Mouse (Mus musculus) erythroblast, embryonic 14.5 days (primary cell): ENCODE measurements around the gene Bsn. TPM values are rescaled to one million over a fixed set of nuclear protein-coding genes. Genes with fewer than 3 reads are reported as not detected.
A peak's percentile ranks its signal among the peaks of the same experiment; 100 is the strongest.

ENCODE experiments used
- H3K27me3 ChIP-seq: 2 replicates; pipeline ENCODE4 v1.6.1; 2012; ENCODE audit warnings: inconsistent platforms; ENCODE audit not compliant: control insufficient read depth
- H3K36me3 ChIP-seq: 2 replicates; pipeline ENCODE4 v1.6.1; 2012; ENCODE audit warnings: mild to moderate bottlenecking, inconsistent platforms; ENCODE audit not compliant: control insufficient read depth
- H3K4me1 ChIP-seq: 2 replicates; pipeline ENCODE4 v1.6.1; 2012; ENCODE audit warnings: inconsistent platforms; ENCODE audit not compliant: control insufficient read depth
- H3K4me3 ChIP-seq: replicated peaks from 2 replicates; pipeline ENCODE3; 2012; ENCODE audit warnings: moderate library complexity, mild to moderate bottlenecking, inconsistent platforms
- H3K9me3 ChIP-seq: 2 replicates; pipeline ENCODE4 v1.6.1; 2012; ENCODE audit warnings: low read length, inconsistent platforms, mixed read lengths; ENCODE audit not compliant: control insufficient read depth
- GATA1 ChIP-seq: IDR thresholded peaks from 2 replicates; pipeline ENCODE4 v1.6.1; 2012; ENCODE audit warnings: low read length, inconsistent platforms, mixed read lengths
- TAL1 ChIP-seq: IDR thresholded peaks from 3 replicates; pipeline ENCODE4 v1.6.1; 2012; ENCODE audit warnings: low read length, inconsistent platforms, mixed read lengths
- polyA plus RNA-seq: library from polyadenylated mRNA; stranded (reverse); fragments of >175 nt; gene quantifications from 2 replicates; pipeline ENCODE4 v1.2.3, GENCODE M21; 2012

The Bsn gene
- polyA plus RNA-seq = 0.03 and 0.07 TPM in 2 replicates

DNA sequence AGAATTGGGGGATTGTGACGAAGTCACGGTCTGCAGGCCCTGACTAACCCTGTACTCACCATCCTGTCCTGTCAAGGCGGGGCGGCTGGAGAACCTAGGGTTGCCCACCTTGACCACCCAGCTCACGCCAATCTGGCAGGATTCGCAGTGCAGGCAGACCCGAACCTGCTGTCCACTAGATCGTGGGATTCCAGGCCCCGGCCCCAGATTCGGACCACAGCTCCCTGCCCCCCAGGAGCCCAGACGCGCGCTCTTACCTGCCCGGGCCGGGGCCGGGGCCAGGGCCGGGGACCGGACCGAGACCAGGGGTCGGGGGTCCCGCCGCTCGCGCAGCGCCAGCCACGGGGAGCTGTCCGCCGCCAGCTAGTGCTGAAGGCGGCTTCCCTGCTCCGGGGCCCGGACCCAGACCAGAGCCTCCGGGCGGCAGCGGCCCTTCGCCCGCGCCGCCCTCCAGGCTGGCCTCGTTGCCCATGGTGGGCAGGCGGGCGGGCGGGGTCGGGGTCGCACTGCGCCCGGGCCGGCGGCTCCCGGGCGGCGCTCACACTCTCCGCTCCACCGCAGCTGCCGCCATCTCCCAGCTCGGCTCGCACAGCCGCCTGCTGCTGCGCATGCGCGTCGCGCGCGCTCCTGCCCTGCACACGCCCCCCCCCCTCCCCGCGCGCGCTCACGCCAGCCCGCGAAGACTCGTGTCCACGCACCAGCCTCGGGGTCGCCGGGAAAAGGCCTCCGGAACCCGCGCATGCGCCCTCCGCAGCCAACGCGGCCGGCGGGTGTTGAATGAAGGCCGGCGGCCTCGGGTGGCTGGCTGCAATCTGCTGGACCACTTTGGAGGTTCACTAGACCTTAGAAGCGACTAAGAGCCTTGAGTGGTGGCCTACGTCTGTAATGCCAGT lies at the start of gene Bsn:
Gene Bsn, minus strand, starts transcription at position 598 of the 893 bp plus-strand sequence.
- H3K36me3 ChIP-seq = no peaks in the 10 kb centered on the region
- H3K4me1 ChIP-seq = peaks cover 7% of the 10 kb centered on the region
- no peaks in the 10 kb centered on the region; the same call in 1 of the 2 replicates for H3K9me3 ChIP-seq
- H3K4me3 ChIP-seq = peak within 1 kb of the TSS; percentile 50
- TF ChIP-seq TAL1 (no peak), GATA1 (no peak)
- H3K27me3 ChIP-seq = peaks cover 85% of the 10 kb centered on the region

GRCm38 (mm10) chr9:108239951-108240350 lies 49.8 kb upstream of the Bsn start:
- Histone ChIP-seq H3K4me1 (no peaks in the 10 kb centered on the region), H3K27me3 (no peaks in the 10 kb centered on the region)
- TF ChIP-seq TAL1 = no peak
- no peak for TF ChIP-seq GATA1

GRCm38 (mm10) chr9:108238831-108239230 lies 48.6 kb upstream of the Bsn start:
- Histone ChIP-seq H3K27me3 (no peaks in the 10 kb centered on the region), H3K4me1 (peaks cover 2% of the 10 kb centered on the region; the same call in 1 of the 2 replicates), H3K4me3 (no peak overlapping the region), H3K36me3 (peaks cover 4% of the 10 kb centered on the region; the same call in 1 of the 2 replicates), H3K9me3 (no peaks in the 10 kb centered on the region)
- TF ChIP-seq TAL1 = no peak
- TF ChIP-seq GATA1 = no peak

More at GRCm38 (mm10) chr9:108239951-108240350, 49.8 kb upstream of the Bsn start:
- Histone ChIP-seq H3K36me3 (no peaks in the 10 kb centered on the region; the same call in 1 of the 2 replicates), H3K9me3 (no peaks in the 10 kb centered on the region), H3K4me3 (no peak overlapping the region)

GRCm38 (mm10) chr9:108238402-108238801 lies 48.2 kb upstream of the Bsn start:
- Histone ChIP-seq H3K9me3 (no peaks in the 10 kb centered on the region), H3K36me3 (peaks cover 4% of the 10 kb centered on the region; the same call in 1 of the 2 replicates), H3K4me3 (no peak overlapping the region), H3K27me3 (no peaks in the 10 kb centered on the region), H3K4me1 (peaks cover 2% of the 10 kb centered on the region; the same call in 1 of the 2 replicates)
- no peak for TF ChIP-seq GATA1
- no peak for TF ChIP-seq TAL1

- no peak for TF ChIP-seq TAL1
- no peak for TF ChIP-seq GATA1
Observed at GRCm38 (mm10) chr9:108234682-108235081, 44.5 kb upstream of the Bsn start.

DNA sequence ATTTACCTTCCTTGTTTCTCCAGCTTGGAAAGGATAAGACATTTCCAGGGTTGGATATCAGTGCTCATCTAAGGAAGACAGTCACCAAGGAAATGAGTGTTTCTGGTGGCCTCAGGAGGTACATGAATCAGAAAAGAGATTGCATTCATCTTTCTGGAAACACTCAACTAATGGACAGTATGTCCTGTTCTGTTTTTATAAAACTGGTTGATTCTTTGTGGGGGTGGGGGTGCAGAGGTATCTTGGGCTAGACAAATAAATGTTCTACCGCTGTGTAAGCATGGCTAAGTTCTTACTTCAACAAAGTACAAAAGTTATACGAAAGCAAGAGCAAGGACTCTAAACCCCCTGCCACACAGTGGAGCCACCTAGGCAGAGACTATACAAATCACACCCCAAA lies 42.7 kb upstream of the Bsn start:
- no peak for TF ChIP-seq TAL1
- TF ChIP-seq GATA1 = no peak

More at GRCm38 (mm10) chr9:108234682-108235081, 44.5 kb upstream of the Bsn start:
- H3K9me3 ChIP-seq = no peaks in the 10 kb centered on the region
- H3K4me1 ChIP-seq = peaks cover 2% of the 10 kb centered on the region; the same call in 1 of the 2 replicates
- H3K36me3 ChIP-seq = peaks cover 4% of the 10 kb centered on the region; the same call in 1 of the 2 replicates
- no peaks in the 10 kb centered on the region for H3K27me3 ChIP-seq
- no peak overlapping the region for H3K4me3 ChIP-seq

GRCm38 (mm10) chr9:108227911-108228649 lies 37.9 kb upstream of the Bsn start:
- Histone ChIP-seq H3K4me3 (no peak overlapping the region), H3K36me3 (no peaks in the 10 kb centered on the region), H3K4me1 (no peaks in the 10 kb centered on the region; the same call in 1 of the 2 replicates), H3K9me3 (no peaks in the 10 kb centered on the region), H3K27me3 (no peaks in the 10 kb centered on the region)
- no peak for TF ChIP-seq TAL1
- no peak for TF ChIP-seq GATA1

More for the DNA sequence above, 42.7 kb upstream of the Bsn start:
- Histone ChIP-seq H3K4me3 (no peak overlapping the region), H3K36me3 (peaks cover 4% of the 10 kb centered on the region; the same call in 1 of the 2 replicates), H3K9me3 (no peaks in the 10 kb centered on the region), H3K27me3 (no peaks in the 10 kb centered on the region), H3K4me1 (peaks cover 2% of the 10 kb centered on the region; the same call in 1 of the 2 replicates)

DNA sequence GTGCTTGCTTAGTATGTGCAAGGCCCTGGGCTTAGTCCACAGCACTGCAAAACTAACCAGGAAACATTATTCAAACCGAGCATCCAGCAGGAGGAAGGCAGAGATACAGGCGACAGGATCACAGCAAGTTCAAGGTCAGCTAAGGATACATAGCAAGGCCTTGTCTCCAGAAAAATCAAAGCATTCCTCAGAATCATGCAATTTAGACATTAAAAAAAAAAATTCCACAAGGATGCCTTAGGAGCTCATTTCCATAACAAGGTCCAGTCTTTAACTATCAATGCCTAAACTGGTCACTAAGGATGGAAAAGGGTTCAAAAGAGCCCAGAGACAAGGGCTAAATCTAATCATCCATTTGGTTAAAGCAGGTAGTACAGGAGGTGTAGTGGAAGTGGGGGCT lies 35.0 kb upstream of the Bsn start:
- no peak for TF ChIP-seq TAL1
- TF ChIP-seq GATA1 = no peak
- Histone ChIP-seq H3K36me3 (no peaks in the 10 kb centered on the region), H3K9me3 (no peaks in the 10 kb centered on the region), H3K4me3 (no peak overlapping the region), H3K4me1 (no peaks in the 10 kb centered on the region; the same call in 1 of the 2 replicates), H3K27me3 (no peaks in the 10 kb centered on the region)
